Mouse (Mus musculus) testis, adult 2 months (tissue): ENCODE measurements at regions not wholly inside any gene's neighbourhood (a gene's known extent, or its start where the extent isn't known, plus 50 kb on each side); places are given as distances from the start of the nearest gene placed in this dataset.

Source experiments
- H3K27ac ChIP-seq: fragments of 200-500 bp; 2 replicates; pipeline ENCODE4 v1.5.1; 2012; ENCODE audit warnings: low read depth, low read length; ENCODE audit not compliant: control insufficient read depth, insufficient read depth
- H3K27me3 ChIP-seq: fragments of 200-500 bp; 2 replicates; pipeline ENCODE4 v1.6.1; 2012; ENCODE audit warnings: mild to moderate bottlenecking, low read length, moderate library complexity; ENCODE audit not compliant: control insufficient read depth, insufficient read depth
- H3K36me3 ChIP-seq: fragments of 200-500 bp; 2 replicates; pipeline ENCODE4 v1.6.1; 2012; ENCODE audit warnings: mild to moderate bottlenecking, low read length; ENCODE audit not compliant: control insufficient read depth, insufficient read depth
- H3K4me1 ChIP-seq: fragments of 200-500 bp; 2 replicates; pipeline ENCODE4 v1.6.1; 2012; ENCODE audit warnings: low read length; ENCODE audit not compliant: control insufficient read depth, insufficient read depth
- H3K4me3 ChIP-seq: fragments of 200-500 bp; 2 replicates; pipeline ENCODE4 v1.5.1; 2012; ENCODE audit warnings: low read depth, mild to moderate bottlenecking, low read length, moderate library complexity, mixed read lengths; ENCODE audit not compliant: control insufficient read depth
- CTCF ChIP-seq: fragments of 200-500 bp; IDR thresholded peaks from 2 replicates; pipeline ENCODE4 v1.5.1; 2012; ENCODE audit warnings: low read depth, mild to moderate bottlenecking, inconsistent platforms, low read length, moderate library complexity; ENCODE audit not compliant: control insufficient read depth, insufficient read depth, insufficient replicate concordance
- POLR2A ChIP-seq: fragments of 200-500 bp; IDR thresholded peaks from 2 replicates; pipeline ENCODE4 v1.6.1; 2012; ENCODE audit warnings: low read depth, mild to moderate bottlenecking, inconsistent platforms, low read length, moderate library complexity; ENCODE audit not compliant: control insufficient read depth

- H3K4me3 ChIP-seq: no peak overlapping the region
- H3K27me3 ChIP-seq: no peaks in the 10 kb centered on the region
- no peak overlapping the region for H3K27ac ChIP-seq
- H3K36me3 ChIP-seq: no peaks in the 10 kb centered on the region
- H3K4me1 ChIP-seq: peaks cover 2% of the 10 kb centered on the region
- TF ChIP-seq POLR2A: no peak
- no peak for TF ChIP-seq CTCF
These were observed 104.4 kb upstream of the Lrig1 start for GRCm38 (mm10) chr6:94804284-94804815.

- Histone ChIP-seq H3K36me3 (no peaks in the 10 kb centered on the region), H3K27me3 (no peaks in the 10 kb centered on the region), H3K27ac (no peak overlapping the region), H3K4me3 (peak overlapping the region; percentile 0; the same call in 1 of the 2 replicates), H3K4me1 (peaks cover 2% of the 10 kb centered on the region)
- no peak for TF ChIP-seq CTCF
- no peak for TF ChIP-seq POLR2A
These were observed 101.1 kb upstream of the Lrig1 start for GRCm38 (mm10) chr6:94801039-94801438.

GRCm38 (mm10) chr6:94798545-94799211 is 98.7 kb upstream of the Lrig1 start:
- Histone ChIP-seq H3K4me1 (peaks cover 2% of the 10 kb centered on the region), H3K27me3 (no peaks in the 10 kb centered on the region), H3K36me3 (no peaks in the 10 kb centered on the region), H3K27ac (no peak overlapping the region), H3K4me3 (no peak overlapping the region)
- no peak for TF ChIP-seq POLR2A
- no peak for TF ChIP-seq CTCF

- Histone ChIP-seq H3K4me1 (no peaks in the 10 kb centered on the region), H3K36me3 (no peaks in the 10 kb centered on the region), H3K27ac (no peak overlapping the region), H3K27me3 (no peaks in the 10 kb centered on the region), H3K4me3 (no peak overlapping the region)
- TF ChIP-seq CTCF (no peak), POLR2A (no peak)
These were observed 95.5 kb upstream of the Lrig1 start for GRCm38 (mm10) chr6:94795442-94795841.

DNA sequence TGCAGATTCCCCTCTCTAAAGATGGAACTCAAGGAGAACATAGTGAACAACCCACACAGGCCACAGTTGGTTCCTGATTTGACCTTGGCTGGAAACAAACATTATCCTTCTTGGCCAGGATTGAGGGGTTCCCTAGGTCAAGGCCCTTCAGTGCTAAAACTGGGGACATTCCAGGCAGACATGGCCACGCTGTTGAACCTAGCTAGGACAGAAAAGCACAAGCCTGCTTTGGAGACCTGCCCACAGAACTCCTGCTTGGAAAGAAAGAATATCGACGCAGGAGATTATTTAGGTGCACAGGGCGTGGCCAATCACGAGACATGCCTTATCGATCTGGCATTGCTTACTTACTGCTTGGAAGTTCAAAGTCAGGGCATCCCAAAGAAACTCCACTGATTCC is 93.6 kb upstream of the Lrig1 start:
- H3K27ac ChIP-seq: no peak overlapping the region
- H3K36me3 ChIP-seq: no peaks in the 10 kb centered on the region
- H3K4me1 ChIP-seq: no peaks in the 10 kb centered on the region
- H3K27me3 ChIP-seq: no peaks in the 10 kb centered on the region
- TF ChIP-seq CTCF: no peak
- TF ChIP-seq POLR2A: no peak
- no peak overlapping the region for H3K4me3 ChIP-seq

DNA sequence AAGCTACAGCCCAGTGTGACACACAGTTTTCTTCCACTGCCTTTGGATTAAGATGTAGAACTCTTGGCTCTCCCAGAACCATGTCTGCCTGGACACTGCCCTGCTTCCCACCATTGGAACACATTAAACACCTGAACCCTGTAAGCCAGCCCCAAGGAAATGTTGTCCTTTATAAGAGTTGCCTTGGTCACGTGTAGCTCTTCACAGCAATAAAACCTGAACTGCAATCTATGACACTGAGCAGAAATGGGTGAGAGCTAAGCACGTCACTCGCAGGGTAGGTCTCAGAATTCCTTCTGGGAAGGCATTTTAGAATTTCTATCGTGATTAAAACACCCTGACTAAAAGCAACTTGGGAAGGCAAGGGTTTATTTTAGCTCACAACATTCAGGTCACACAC is 92.4 kb upstream of the Lrig1 start:
- Histone ChIP-seq H3K27ac (no peak overlapping the region), H3K4me1 (no peaks in the 10 kb centered on the region), H3K27me3 (no peaks in the 10 kb centered on the region), H3K36me3 (no peaks in the 10 kb centered on the region), H3K4me3 (no peak overlapping the region)
- TF ChIP-seq CTCF (no peak), POLR2A (no peak)

DNA sequence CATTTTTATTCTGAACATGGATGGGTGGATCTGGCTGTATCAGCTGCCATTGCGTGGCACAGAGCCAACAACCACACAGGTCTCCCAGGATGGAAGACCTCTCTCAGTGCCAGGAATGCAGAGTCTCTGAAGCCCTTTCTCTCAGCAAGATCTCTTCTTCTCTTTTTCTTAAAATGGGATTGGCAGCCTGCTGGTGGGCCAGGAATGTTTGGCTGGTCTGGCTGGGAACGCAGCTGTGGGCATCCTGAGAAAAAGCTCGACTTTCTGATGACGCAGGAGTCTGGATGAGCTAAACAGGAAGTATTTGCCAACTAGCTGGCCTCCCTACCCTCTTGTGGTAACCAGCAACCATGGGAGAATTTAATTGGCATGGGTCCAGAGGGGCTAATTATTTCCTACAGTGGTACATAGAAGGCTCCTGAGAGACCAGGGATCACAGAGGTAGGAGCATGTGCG is 89.4 kb upstream of the Lrig1 start:
- TF ChIP-seq POLR2A (no peak), CTCF (no peak)
- no peak overlapping the region for H3K4me3 ChIP-seq
- no peak overlapping the region for H3K27ac ChIP-seq
- H3K36me3 ChIP-seq: no peaks in the 10 kb centered on the region
- H3K27me3 ChIP-seq: no peaks in the 10 kb centered on the region
- H3K4me1 ChIP-seq: no peaks in the 10 kb centered on the region
